Mouse (Mus musculus) hindbrain, postnatal 0 days (tissue): ENCODE measurements at regions not wholly inside any gene's neighbourhood (a gene's known extent, or its start where the extent isn't known, plus 50 kb on each side); places are given as distances from the start of the nearest gene placed in this dataset.

Experiments
- ATAC-seq: fragments of 200-750 bp; cut with Nextera tagmentation; 2 replicates; pipeline ENCODE4 v1.8.0; 2017; ENCODE audit warnings: mild to moderate bottlenecking, moderate TSS enrichment, moderate library complexity
- DNase-seq: peaks from one replicate; pipeline ENCODE4 v3.0.0-alpha.2; 2015; ENCODE audit warnings: low spot score
- H3K27ac ChIP-seq: fragments of 300-500 bp; sonication (generic); 2 replicates; pipeline ENCODE4 v1.5.1; 2014; ENCODE audit warnings: mild to moderate bottlenecking
- H3K27me3 ChIP-seq: fragments of 300-500 bp; sonication (generic); 2 replicates; pipeline ENCODE4 v1.6.1; 2014; ENCODE audit warnings: low read length, mixed read lengths; ENCODE audit not compliant: insufficient read depth
- H3K36me3 ChIP-seq: fragments of 300-500 bp; sonication (generic); 2 replicates; pipeline ENCODE4 v1.6.1; 2014; ENCODE audit warnings: low read length, mixed read lengths; ENCODE audit not compliant: insufficient read depth
- H3K4me1 ChIP-seq: fragments of 300-500 bp; sonication (generic); 2 replicates; pipeline ENCODE4 v1.6.1; 2014; ENCODE audit warnings: antibody characterized with exemption, low read length, mixed read lengths; ENCODE audit not compliant: insufficient read depth
- H3K4me2 ChIP-seq: fragments of 300-500 bp; sonication (generic); 2 replicates; pipeline ENCODE4 v1.6.1; 2014; ENCODE audit warnings: low read depth, mild to moderate bottlenecking, low read length, moderate library complexity, mixed read lengths
- H3K4me3 ChIP-seq: fragments of 300-500 bp; sonication (generic); 2 replicates; pipeline ENCODE4 v1.5.1; 2014; ENCODE audit warnings: low read length
- H3K9ac ChIP-seq: fragments of 300-500 bp; sonication (generic); replicated peaks from 2 replicates; pipeline ENCODE4 v1.6.1; 2014; ENCODE audit warnings: mild to moderate bottlenecking, low read length, moderate library complexity, mixed read lengths
- H3K9me3 ChIP-seq: fragments of 300-500 bp; sonication (generic); 2 replicates; pipeline ENCODE4 v1.6.1; 2016; ENCODE audit warnings: low read length, mixed read lengths
- CTCF ChIP-seq: IDR thresholded peaks from 2 replicates; pipeline ENCODE4 v1.5.1; 2016; ENCODE audit warnings: antibody characterized with exemption, control low read depth, low read depth
- WGBS: fragments of 180-500 bp; shearing (Covaris S2); extraction: QIAGEN DNeasy Blood & Tissue Kit; methylation state at CpG from one replicate; pipeline ENCODE4 v1.1.7; 2014; 5-methylcytosine and 5-hydroxymethylcytosine counted together

GRCm38 (mm10) chr4:131254243-131254642, 310.1 kb downstream of the Matn1 start:
- H3K27me3 ChIP-seq, result no peaks in the 10 kb centered on the region
- no peak overlapping the region for H3K9ac ChIP-seq
- H3K4me2 ChIP-seq, result no peak overlapping the region
- no peak for TF ChIP-seq CTCF
- DNase-seq (no peak), ATAC-seq (no peak)
- no peaks in the 10 kb centered on the region for H3K9me3 ChIP-seq
- no peak overlapping the region for H3K4me3 ChIP-seq
- H3K4me1 ChIP-seq, result 0 out of 2 replicates have a peak, but pooled peaks cover 4% of the 10 kb centered on the region
- WGBS, result 59% methylated on average over 7 of the region's 7 CpGs
- no peak overlapping the region for H3K27ac ChIP-seq
- H3K36me3 ChIP-seq, result no peaks in the 10 kb centered on the region

DNA sequence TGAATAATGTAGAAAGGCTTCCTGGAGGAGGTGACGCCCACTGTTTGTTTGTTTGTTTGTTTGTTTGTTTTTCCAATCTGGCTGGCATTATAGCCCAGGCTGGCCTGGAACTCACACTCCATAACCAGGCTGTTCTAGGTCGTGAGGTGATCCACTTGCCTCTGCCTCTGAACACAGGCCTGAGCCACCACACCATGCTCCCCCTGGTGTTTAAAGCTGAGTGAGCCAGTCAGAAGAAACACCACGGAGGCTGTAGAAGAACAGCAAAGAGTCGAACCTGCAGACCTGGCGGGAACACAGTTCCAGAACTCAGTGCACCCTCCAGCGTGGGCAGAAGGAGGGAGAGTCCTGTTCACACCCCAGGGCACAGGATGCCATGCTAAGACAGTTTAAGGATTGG, 310.5 kb downstream of the Matn1 start:
- Histone ChIP-seq H3K4me1 (0 out of 2 replicates have a peak, but pooled peaks cover 4% of the 10 kb centered on the region), H3K27ac (no peak overlapping the region), H3K36me3 (no peaks in the 10 kb centered on the region), H3K4me3 (no peak overlapping the region), H3K27me3 (no peaks in the 10 kb centered on the region), H3K9ac (no peak overlapping the region), H3K4me2 (no peak overlapping the region), H3K9me3 (no peaks in the 10 kb centered on the region)
- WGBS, result 46% methylated on average over 6 of the region's 6 CpGs
- ATAC-seq (no peak), DNase-seq (peak; percentile 35)
- TF ChIP-seq CTCF, result peak; percentile 72

DNA sequence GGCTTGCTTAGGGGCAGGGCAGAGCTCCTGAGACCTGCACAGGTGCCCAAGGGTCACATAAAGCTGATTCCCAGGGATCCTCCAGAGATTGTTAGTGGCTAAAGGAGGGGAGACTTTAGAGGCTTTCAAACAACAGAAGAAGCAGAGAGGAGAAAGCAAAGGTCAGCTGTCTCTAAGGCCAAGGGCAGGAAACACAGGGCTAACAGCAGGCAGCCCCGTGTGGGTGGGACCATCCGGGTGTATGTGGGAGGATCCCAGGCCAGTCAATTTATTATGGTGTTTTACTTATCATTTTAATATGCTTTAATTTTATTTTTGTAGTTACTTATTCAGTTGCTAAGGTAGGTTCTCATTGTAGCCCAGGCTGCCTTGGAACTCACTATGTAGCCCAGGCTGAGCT, 317.1 kb downstream of the Matn1 start:
- Histone ChIP-seq H3K36me3 (no peaks in the 10 kb centered on the region), H3K9ac (no peak overlapping the region), H3K9me3 (no peaks in the 10 kb centered on the region), H3K4me3 (no peak overlapping the region), H3K27ac (no peak overlapping the region), H3K4me2 (no peak overlapping the region), H3K27me3 (no peaks in the 10 kb centered on the region), H3K4me1 (no peaks in the 10 kb centered on the region)
- DNase-seq (no peak), ATAC-seq (no peak)
- WGBS, result 67% methylated on average over 2 of the region's 2 CpGs
- no peak for TF ChIP-seq CTCF

- DNase-seq (peak; percentile 37), ATAC-seq (peak; percentile 30; the same call in 1 of the 2 replicates)
- no peak overlapping the region for H3K9ac ChIP-seq
- no peaks in the 10 kb centered on the region for H3K4me1 ChIP-seq
- H3K4me2 ChIP-seq, result no peak overlapping the region
- no peaks in the 10 kb centered on the region for H3K27me3 ChIP-seq
- no peaks in the 10 kb centered on the region for H3K9me3 ChIP-seq
- no peaks in the 10 kb centered on the region for H3K36me3 ChIP-seq
- TF ChIP-seq CTCF, result no peak
- H3K27ac ChIP-seq, result no peak overlapping the region
- 55% methylated on average over 6 of the region's 6 CpGs for WGBS
- H3K4me3 ChIP-seq, result no peak overlapping the region
Observed at GRCm38 (mm10) chr4:131262909-131263308, 318.7 kb downstream of the Matn1 start.

- H3K4me1 ChIP-seq, result no peaks in the 10 kb centered on the region
- DNase-seq (peak; percentile 31), ATAC-seq (no peak)
- H3K4me2 ChIP-seq, result no peak overlapping the region
- H3K27ac ChIP-seq, result no peak overlapping the region
- no peaks in the 10 kb centered on the region for H3K9me3 ChIP-seq
- TF ChIP-seq CTCF, result peak; percentile 13; the same call in 1 of the 2 replicates
- 8% methylated on average over 9 of the region's 9 CpGs for WGBS
- H3K9ac ChIP-seq, result no peak overlapping the region
- H3K36me3 ChIP-seq, result no peaks in the 10 kb centered on the region
- no peak overlapping the region for H3K4me3 ChIP-seq
- no peaks in the 10 kb centered on the region for H3K27me3 ChIP-seq
Observed at GRCm38 (mm10) chr4:131266764-131267163, 322.6 kb downstream of the Matn1 start.

GRCm38 (mm10) chr4:131267760-131268159, 323.6 kb downstream of the Matn1 start:
- Histone ChIP-seq H3K4me1 (no peaks in the 10 kb centered on the region), H3K9me3 (no peaks in the 10 kb centered on the region), H3K9ac (no peak overlapping the region), H3K36me3 (no peaks in the 10 kb centered on the region), H3K4me2 (no peak overlapping the region), H3K27ac (no peak overlapping the region), H3K4me3 (no peak overlapping the region), H3K27me3 (no peaks in the 10 kb centered on the region)
- no peak for TF ChIP-seq CTCF
- DNase-seq (peak; percentile 64), ATAC-seq (no peak)
- WGBS, result 41% methylated on average over 10 of the region's 10 CpGs

DNA sequence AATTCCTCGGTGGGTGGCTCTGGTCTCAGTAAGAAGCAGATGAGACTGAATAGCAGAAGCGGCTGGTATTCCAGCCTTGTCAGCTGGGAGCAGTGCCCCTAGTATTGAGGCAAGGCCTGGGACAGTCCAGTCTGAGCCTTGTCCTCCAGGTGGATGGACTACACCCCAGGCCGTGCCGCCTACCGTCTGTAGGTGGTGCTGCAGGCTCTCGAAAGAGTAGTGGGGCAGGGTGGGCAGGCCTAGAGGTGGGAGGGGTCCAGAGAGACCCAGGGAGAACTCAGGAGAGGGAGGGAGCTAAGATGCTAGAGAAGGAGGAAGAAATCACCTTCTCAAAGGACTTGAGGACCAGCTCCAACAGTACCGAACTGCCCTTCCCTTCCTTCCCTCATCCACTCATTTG, 326.0 kb downstream of the Matn1 start:
- Histone ChIP-seq H3K36me3 (no peaks in the 10 kb centered on the region), H3K27ac (no peak overlapping the region), H3K27me3 (no peaks in the 10 kb centered on the region), H3K9ac (no peak overlapping the region), H3K4me3 (no peak overlapping the region), H3K4me2 (no peak overlapping the region), H3K9me3 (no peaks in the 10 kb centered on the region), H3K4me1 (0 out of 2 replicates have a peak, but pooled peaks cover 3% of the 10 kb centered on the region)
- TF ChIP-seq CTCF, result peak; percentile 85
- DNase-seq, result peak; percentile 78
- 18% methylated on average over 7 of the region's 7 CpGs for WGBS
- ATAC-seq, result peak; percentile 75
